Mouse (Mus musculus) limb, embryonic 13.5 days (tissue): ENCODE results near the gene Mrpl24. TPM values are rescaled to one million over a fixed set of nuclear protein-coding genes. Genes with fewer than 3 reads are reported as not detected.
A peak's percentile ranks its signal among the peaks of the same experiment; 100 is the strongest.

Experiments used
- ATAC-seq: fragments of 200-750 bp; cut with Nextera tagmentation; 2 replicates; pipeline ENCODE4 v1.8.0; 2017; ENCODE audit warnings: low read depth, moderate number of reproducible peaks, moderate TSS enrichment; ENCODE audit not compliant: low FRiP score
- H3K27ac ChIP-seq: fragments of 300-500 bp; sonication (generic); 2 replicates; pipeline ENCODE4 v1.5.1; 2015; ENCODE audit warnings: inconsistent platforms, mild to moderate bottlenecking, moderate library complexity
- H3K27me3 ChIP-seq: fragments of 300-500 bp; sonication (generic); 2 replicates; pipeline ENCODE4 v1.6.1; 2015; ENCODE audit warnings: mild to moderate bottlenecking, inconsistent platforms
- H3K36me3 ChIP-seq: fragments of 300-500 bp; sonication (generic); 2 replicates; pipeline ENCODE4 v1.6.1; 2015; ENCODE audit warnings: inconsistent platforms, mild to moderate bottlenecking, moderate library complexity
- H3K4me1 ChIP-seq: fragments of 300-500 bp; sonication (generic); 2 replicates; pipeline ENCODE4 v1.6.1; 2015; ENCODE audit warnings: inconsistent platforms
- H3K4me2 ChIP-seq: fragments of 300-500 bp; sonication (generic); replicated peaks from 2 replicates; pipeline ENCODE4 v1.6.1; 2015; ENCODE audit warnings: inconsistent platforms, mild to moderate bottlenecking, moderate library complexity
- H3K4me3 ChIP-seq: fragments of 300-500 bp; sonication (generic); 2 replicates; pipeline ENCODE4 v1.5.1; 2015; ENCODE audit warnings: moderate library complexity, mild to moderate bottlenecking, inconsistent platforms
- H3K9ac ChIP-seq: fragments of 300-500 bp; sonication (generic); 2 replicates; pipeline ENCODE4 v1.6.1; 2015; ENCODE audit warnings: mild to moderate bottlenecking, inconsistent platforms
- H3K9me3 ChIP-seq: fragments of 300-500 bp; sonication (generic); 2 replicates; pipeline ENCODE4 v1.6.1; 2016; ENCODE audit warnings: inconsistent platforms
- WGBS: fragments of 180-500 bp; shearing (Covaris S2); methylation state at CpG from one replicate; pipeline ENCODE4 v1.1.7; 2015; 5-methylcytosine and 5-hydroxymethylcytosine counted together
- polyA plus RNA-seq: library from polyadenylated mRNA; unstranded; fragments of >200 nt; fragmentation: Nextera tagmentation; extraction: Ambion mirVana; gene quantifications from 2 replicates; pipeline ENCODE4 v1.2.1, GENCODE M21; 2015

Gene Mrpl24
- polyA plus RNA-seq, 1 experiment from 2014 or later = 66.5 TPM

- H3K36me3 ChIP-seq = peaks cover 7% of the 10 kb centered on the region
- peak within 1 kb of the TSS; percentile 75 for H3K9ac ChIP-seq
- peak within 1 kb of the TSS; percentile 53 for H3K4me3 ChIP-seq
- under 1% methylated on average over 44 of the region's 44 CpGs for WGBS
- peaks cover 49% of the 10 kb centered on the region for H3K27me3 ChIP-seq
- peaks cover 47% of the 10 kb centered on the region for H3K4me1 ChIP-seq
- peak; percentile 79 for ATAC-seq
- H3K4me2 ChIP-seq = peak within 1 kb of the TSS; percentile 87
- peak within 1 kb of the TSS; percentile 40; the same call in 1 of the 2 replicates for H3K27ac ChIP-seq
- no peaks in the 10 kb centered on the region for H3K9me3 ChIP-seq
Observed at GRCm38 (mm10) chr3:87970939-87971488, 51.7 kb downstream of the Mrpl24 start, which contains the start of gene Nes. Gene Nes, plus strand, starts transcription at chr3:87971078.

DNA sequence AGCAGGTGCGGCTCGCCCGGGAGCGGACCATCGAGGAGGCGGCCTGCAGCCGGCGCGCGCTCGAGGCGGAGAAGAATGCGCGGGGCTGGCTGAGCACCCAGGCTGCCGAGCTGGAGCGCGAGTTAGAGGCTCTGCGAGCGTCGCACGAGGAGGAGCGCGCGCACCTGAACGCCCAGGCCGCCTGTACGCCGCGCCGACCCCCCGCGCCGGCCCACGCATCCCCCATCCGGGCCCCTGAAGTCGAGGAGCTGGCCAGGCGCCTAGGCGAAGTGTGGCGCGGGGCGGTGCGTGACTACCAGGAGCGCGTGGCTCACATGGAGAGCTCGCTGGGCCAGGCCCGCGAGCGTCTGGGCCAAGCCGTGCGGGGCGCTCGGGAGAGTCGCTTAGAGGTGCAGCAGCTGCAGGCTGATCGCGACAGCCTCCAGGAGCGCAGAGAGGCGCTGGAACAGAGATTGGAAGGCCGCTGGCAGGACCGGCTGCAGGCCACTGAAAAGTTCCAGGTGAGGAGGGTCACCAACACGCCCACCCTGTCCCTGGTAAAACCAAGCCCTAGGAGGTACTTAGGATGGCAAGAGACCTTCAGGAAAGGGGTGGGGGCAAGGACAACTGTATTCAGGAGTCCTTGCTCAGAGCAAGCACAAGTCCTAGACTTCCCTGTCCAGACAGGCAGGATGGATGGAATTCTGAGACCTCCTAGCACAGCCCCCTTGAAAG is 52.3 kb downstream of the Mrpl24 start:
- H3K4me1 ChIP-seq = peaks cover 47% of the 10 kb centered on the region
- H3K36me3 ChIP-seq = peaks cover 11% of the 10 kb centered on the region
- peak overlapping the region; percentile 87 for H3K4me2 ChIP-seq
- WGBS = under 1% methylated on average over 60 of the region's 60 CpGs
- no peaks in the 10 kb centered on the region for H3K9me3 ChIP-seq
- ATAC-seq = peak; percentile 8
- H3K27me3 ChIP-seq = peaks cover 49% of the 10 kb centered on the region
- peak overlapping the region; percentile 53 for H3K4me3 ChIP-seq
- H3K9ac ChIP-seq = peak overlapping the region; percentile 75
- peak overlapping the region; percentile 40; the same call in 1 of the 2 replicates for H3K27ac ChIP-seq

GRCm38 (mm10) chr3:87972203-87972664 is 52.9 kb downstream of the Mrpl24 start:
- Histone ChIP-seq H3K4me3 (peak overlapping the region; percentile 53), H3K4me1 (peaks cover 47% of the 10 kb centered on the region), H3K9me3 (no peaks in the 10 kb centered on the region), H3K27ac (no peak overlapping the region; the same call in 1 of the 2 replicates), H3K36me3 (peaks cover 13% of the 10 kb centered on the region), H3K27me3 (peaks cover 49% of the 10 kb centered on the region), H3K4me2 (peak overlapping the region; percentile 87), H3K9ac (peak overlapping the region; percentile 75)
- ATAC-seq = peak; percentile 55
- WGBS = 8% methylated on average over 8 of the region's 8 CpGs

DNA sequence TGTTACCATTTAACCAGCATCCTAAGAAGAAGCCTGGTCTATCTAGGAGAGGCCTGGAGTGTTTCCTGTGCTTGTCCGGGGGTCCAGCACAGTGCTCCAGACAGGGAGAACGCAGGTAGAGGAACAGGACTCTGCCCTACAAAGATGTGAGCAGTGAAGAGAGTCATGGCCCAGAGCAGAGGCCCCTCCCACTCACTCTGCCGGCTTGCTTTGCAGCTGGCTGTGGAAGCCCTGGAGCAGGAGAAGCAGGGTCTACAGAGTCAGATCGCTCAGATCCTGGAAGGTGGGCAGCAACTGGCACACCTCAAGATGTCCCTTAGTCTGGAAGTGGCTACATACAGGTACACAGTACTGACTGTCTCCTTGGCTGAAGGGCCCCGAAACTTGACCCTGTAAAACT is 53.5 kb downstream of the Mrpl24 start:
- H3K27me3 ChIP-seq = peaks cover 46% of the 10 kb centered on the region
- no peaks in the 10 kb centered on the region for H3K9me3 ChIP-seq
- ATAC-seq = no peak
- 17% methylated on average over 5 of the region's 5 CpGs for whole genome bisulfite sequencing
- H3K36me3 ChIP-seq = peaks cover 13% of the 10 kb centered on the region
- H3K9ac ChIP-seq = peak overlapping the region; percentile 75
- H3K4me1 ChIP-seq = peaks cover 47% of the 10 kb centered on the region
- no peak overlapping the region; the same call in 1 of the 2 replicates for H3K27ac ChIP-seq
- H3K4me2 ChIP-seq = peak overlapping the region; percentile 87
- H3K4me3 ChIP-seq = peak overlapping the region; percentile 53

Other genes starting within 250 kb of the Mrpl24 start
- 0.36 and 0.61 TPM in 2 replicates for gene Lrrc71, start 170.9 kb upstream of the Mrpl24 start, polyA plus RNA-seq
- 2.6 and 2.7 TPM in 2 replicates for gene Ntrk1, start 124.3 kb upstream of the Mrpl24 start, polyA plus RNA-seq
- 0.27 and 0.51 TPM in 2 replicates for gene Insrr, start 122.6 kb upstream of the Mrpl24 start, polyA plus RNA-seq
- 18.2 and 20.4 TPM in 2 replicates for gene Pear1, start 95.2 kb upstream of the Mrpl24 start, polyA plus RNA-seq
- gene Sh2d2a, start 72.8 kb upstream of the Mrpl24 start, polyA plus RNA-seq = not detected in 2 replicates
- 17.1 and 18.7 TPM in 2 replicates for gene Prcc, start 33.9 kb upstream of the Mrpl24 start, polyA plus RNA-seq
- 205 and 221 TPM in 2 replicates for gene Hdgf, start 13.2 kb upstream of the Mrpl24 start, polyA plus RNA-seq
- 65.5 and 66.7 TPM in 2 replicates for gene Isg20l2, start 10.8 kb downstream of the Mrpl24 start, polyA plus RNA-seq
- 22.3 and 23.6 TPM in 2 replicates for gene Rrnad1, start 11.2 kb downstream of the Mrpl24 start, polyA plus RNA-seq
- 518 and 520 TPM in 2 replicates for gene Crabp2, start 29.2 kb downstream of the Mrpl24 start, polyA plus RNA-seq
- gene Nes, start 51.6 kb downstream of the Mrpl24 start, polyA plus RNA-seq = 30.5 and 32.8 TPM in 2 replicates
- 0.57 and 0.59 TPM in 2 replicates for gene Bcan, start 80.7 kb downstream of the Mrpl24 start, polyA plus RNA-seq
- gene Hapln2, start 108.1 kb downstream of the Mrpl24 start, polyA plus RNA-seq = 0.23 TPM in 1 of 2 replicates, not detected in the other
- 33.0 and 33.9 TPM in 2 replicates for gene Gpatch4, start 123.6 kb downstream of the Mrpl24 start, polyA plus RNA-seq
- 209 and 222 TPM in 2 replicates for gene Naxe, start 139.0 kb downstream of the Mrpl24 start, polyA plus RNA-seq
- gene Ttc24, start 158.8 kb downstream of the Mrpl24 start, polyA plus RNA-seq = not detected in 2 replicates
- 19.5 and 20.6 TPM in 2 replicates for gene Iqgap3, start 162.5 kb downstream of the Mrpl24 start, polyA plus RNA-seq
- gene Mef2d, start 222.9 kb downstream of the Mrpl24 start, polyA plus RNA-seq = 16.4 and 19.7 TPM in 2 replicates